Mouse (Mus musculus) spleen, postnatal 14 days (tissue): Measurements from ENCODE around the gene Arhgef11.
"Not testable (repeated sequence)": the region's sequence is repeated elsewhere in the genome, so short reads cannot be mapped to it uniquely, and the experiment has no call there.

Experiments
- DNase-seq, 2 experiments: peaks; one replicate each; pipeline ENCODE4 v3.0.0; 2021 to 2022; ENCODE audit warnings: low spot score in 2 of 2

The Arhgef11 gene

DNA sequence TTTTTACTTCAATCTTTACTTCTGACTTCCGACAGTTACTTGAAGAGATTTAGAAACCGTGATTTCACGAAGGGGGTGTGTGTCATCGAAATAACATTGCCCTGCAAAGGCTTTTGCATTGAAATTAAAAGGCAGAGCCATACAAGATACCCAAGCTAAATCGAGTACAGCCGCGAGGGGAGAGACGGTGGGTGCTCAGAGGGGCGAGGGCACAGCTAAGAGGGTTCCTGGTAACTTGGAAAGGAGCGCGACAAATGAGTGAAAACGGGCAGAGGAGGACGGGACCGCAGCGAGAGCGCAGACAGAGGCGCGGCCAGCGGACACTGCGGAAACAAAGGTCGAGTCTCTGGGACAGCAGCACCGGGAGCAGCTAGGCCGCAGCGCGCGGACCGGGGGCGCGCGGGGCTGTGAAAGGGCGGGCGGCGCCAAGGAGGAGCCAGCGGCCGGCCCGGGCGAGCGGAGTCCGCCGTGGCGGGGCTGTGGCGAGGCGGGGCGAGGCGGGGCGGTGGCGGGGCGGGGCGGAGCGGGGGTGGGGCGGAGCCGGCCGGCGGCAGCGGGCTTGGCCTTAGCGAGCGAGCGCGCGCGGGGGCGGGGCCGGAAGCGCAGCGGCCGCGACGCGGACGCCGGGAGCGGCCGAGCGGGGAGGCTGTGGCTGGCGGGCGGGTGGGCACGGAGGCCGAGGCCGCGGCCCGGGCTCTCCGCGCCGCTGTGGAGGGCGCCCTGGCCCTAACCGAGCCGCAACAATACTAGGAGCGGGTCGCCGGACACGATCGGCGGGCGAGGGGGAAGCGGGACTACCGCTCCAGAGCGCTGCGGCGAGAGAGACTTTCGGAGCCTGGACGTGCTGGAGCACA lies at the start of gene Arhgef11:
TSS of gene Arhgef11 (plus strand) at position 603 of the 854 bp plus-strand sequence.
- peak; percentile 33 to 53 for DNase-seq

GRCm38 (mm10) chr3:87568681-87569080 lies 48.7 kb upstream of the Arhgef11 start:
- DNase-seq, result no peak

- DNase-seq, result no peak
Observed at GRCm38 (mm10) chr3:87575766-87576165, 41.6 kb upstream of the Arhgef11 start.

DNA sequence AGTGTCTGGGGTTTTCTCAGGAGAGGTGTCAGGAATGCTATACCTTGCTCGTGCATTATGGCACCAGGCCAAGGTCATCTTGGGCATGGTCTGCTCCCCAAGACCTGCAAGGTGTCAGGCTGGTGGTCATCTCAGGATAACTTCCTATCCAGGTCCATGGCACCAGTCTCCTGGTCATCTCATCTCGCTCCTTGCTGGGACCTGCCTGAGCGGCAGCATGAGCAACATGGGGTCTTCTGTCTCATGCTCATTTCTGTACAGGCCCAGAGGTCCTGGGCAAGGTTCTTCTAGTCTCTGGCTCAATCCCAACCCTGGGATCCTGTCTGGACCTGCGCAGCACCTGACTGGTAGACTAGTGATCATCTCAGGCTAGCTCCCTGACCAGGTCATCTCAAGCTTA lies 35.1 kb upstream of the Arhgef11 start:
- DNase-seq, result no peak

- no peak for DNase-seq
Observed at GRCm38 (mm10) chr3:87593793-87594192, 23.6 kb upstream of the Arhgef11 start.

DNA sequence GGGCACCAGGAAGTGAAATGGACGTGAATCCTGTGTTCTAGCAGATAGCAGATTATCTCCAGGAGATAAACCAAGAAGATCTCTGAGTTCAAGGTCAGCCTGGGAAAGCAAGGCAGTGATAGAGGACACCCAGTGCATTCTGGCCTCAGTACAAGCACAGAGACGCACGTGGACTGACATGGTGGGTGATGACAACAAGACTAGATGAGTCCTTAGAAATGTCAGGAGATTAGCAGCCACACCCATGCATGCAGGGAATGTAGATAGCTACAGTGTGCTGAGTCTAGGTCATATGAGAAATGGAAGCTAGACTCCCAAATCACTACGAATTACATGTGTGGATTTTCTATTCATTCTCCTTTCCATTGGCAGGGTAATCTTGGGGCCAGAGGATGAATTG lies 22.0 kb upstream of the Arhgef11 start:
- DNase-seq, result not testable (repeated sequence)

DNA sequence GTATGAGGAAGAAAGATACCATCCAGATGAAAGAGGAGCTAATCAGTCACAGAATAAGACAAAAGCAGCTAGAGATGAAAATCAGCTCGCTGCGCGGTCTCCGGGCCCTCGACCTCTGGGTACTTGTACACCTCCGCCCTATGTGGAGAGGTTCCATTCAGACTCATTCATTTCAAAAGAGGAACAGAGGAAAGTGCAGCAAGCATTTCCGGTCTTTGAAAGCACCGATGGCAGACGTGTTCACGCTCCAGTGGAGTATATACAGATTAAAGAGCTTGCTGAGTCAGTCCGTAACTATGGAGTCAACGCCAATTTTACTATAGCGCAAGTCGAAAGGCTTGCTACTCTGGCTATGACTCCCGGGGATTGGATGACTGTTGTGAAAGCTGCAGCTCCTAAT lies 16.3 kb upstream of the Arhgef11 start:
- DNase-seq, result not testable (repeated sequence)

GRCm38 (mm10) chr3:87616354-87616753 lies 1.0 kb upstream of the Arhgef11 start:
- DNase-seq, result no peak

DNA sequence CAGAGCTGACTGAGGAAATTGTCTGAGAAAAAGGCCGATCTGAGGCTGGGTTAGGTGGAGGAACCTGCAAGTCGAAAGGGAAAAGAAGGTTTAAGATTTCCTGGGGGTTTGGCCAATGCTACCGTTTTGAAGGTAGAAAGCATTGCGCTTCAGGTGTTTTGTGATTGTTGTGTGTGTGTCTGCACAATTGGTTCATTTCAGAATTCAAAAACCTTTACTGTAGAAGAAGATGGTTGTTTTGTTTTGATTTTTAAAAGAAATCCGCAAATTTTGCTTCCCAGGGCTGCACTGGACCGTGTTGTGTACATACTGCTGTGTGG lies 412 bp downstream of the Arhgef11 start:
- DNase-seq, result no peak

- DNase-seq, result no peak
Observed at GRCm38 (mm10) chr3:87618240-87618639, 881 bp downstream of the Arhgef11 start.

DNA sequence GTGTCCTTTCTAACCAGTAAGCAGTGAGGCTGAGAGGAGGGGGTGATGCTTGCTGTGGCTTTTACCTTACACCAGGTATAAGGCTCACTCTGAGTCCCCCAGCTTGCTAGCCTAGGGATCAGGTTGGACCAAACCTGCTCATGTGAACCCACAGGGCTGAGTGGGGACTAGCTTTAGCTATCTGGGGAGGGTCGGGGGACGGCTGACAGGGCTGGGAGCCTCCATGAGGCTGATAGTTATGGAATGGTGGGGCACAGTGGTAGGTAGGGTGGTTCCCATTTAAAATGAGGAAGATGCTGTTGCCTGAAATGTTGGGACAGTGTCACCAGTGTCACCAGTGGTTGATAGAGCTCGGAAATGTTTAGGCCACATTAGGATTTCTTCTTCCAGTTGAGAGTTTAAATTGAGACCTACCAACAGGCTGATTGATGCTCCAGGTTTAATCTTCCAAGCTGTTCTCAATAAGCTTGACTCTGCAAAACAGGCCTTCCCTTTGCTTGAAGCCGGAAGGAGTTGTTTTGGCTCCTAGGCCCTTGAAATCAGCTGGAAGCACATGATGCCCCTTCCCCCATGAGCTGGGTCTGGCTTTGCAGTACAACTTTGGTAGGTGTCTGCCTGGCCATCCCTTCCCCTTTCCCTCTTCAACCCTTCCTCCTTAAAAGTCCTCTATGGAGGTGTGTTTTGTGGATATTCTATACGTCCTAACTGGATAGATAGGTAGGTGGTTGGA lies 1.8 kb downstream of the Arhgef11 start:
- no peak for DNase-seq

DNA sequence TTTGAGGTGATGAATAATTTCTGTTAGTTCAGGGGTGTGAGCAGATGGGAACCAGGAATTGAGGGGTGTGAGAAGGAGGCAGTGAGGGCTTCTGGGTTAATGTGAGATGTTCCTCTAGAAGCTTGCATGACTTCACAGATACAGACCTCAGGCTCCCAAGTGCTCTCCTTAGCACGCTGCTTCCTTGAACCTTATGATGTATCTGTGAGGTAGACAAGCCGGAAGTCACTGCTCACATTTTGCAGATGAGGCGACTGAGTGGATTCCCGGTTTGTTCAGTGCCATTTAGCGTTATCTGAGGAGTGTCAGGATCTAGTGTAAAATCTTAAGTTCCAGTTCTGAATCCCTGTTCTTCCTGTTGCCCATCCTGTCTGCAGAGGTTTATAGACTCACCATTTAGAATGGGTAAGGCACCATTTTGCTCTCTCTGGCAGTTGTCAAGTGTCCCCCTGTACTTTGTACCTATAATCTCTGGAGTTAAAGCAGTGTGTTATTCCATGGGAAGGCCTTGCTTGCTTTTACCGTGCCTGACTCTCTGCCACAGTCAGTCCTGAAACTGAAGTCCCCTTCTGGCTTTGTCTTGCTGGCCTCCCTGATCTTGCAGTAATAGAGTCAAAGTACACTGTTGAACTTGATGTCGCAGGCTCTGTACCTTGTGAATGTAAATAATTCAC lies 3.0 kb downstream of the Arhgef11 start:
- no peak for DNase-seq

DNA sequence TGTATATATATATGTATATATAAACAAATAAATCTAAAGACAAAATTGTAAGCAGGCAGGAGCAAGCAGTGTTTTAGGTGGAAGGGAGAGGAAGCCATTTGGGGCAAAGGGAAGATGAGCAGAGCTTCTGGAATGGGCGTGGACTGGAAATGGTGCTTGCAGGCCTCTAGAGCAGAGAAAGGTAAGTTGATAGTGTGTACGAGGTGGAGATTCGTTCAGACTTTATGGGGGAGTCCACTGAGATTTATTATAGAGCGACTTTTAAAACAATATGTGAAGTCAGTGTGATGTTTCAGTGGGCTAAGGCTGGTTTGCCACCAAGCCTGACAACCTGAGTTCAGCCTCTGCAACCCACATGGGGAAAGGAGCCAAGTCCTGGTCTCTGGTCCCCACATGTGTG lies 7.5 kb downstream of the Arhgef11 start:
- DNase-seq, result no peak

- DNase-seq, result no peak
Observed at GRCm38 (mm10) chr3:87630899-87631298, 13.5 kb downstream of the Arhgef11 start.

DNA sequence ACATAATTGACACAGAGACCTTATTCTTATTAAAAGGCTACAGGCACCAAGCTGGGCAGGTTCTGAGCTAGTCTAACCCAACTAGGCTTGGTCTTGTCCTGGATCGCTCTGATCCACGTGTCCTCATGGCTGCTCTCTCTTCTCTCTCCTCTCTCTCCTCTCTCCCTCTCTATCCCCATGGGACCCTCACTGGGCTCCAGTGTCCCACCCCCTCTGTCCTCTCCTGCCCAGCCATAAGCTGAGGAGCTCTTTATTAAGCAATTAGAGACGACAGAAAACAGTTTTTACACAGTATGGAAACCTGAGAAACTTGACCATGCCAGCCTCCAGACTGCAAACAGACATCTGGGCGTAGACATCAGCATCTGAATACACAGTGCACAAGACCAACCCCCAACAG lies 14.0 kb downstream of the Arhgef11 start:
- DNase-seq, result no peak

GRCm38 (mm10) chr3:87635514-87635913 lies 18.2 kb downstream of the Arhgef11 start:
- no peak for DNase-seq

GRCm38 (mm10) chr3:87643453-87643852 lies 26.1 kb downstream of the Arhgef11 start:
- no peak for DNase-seq

DNA sequence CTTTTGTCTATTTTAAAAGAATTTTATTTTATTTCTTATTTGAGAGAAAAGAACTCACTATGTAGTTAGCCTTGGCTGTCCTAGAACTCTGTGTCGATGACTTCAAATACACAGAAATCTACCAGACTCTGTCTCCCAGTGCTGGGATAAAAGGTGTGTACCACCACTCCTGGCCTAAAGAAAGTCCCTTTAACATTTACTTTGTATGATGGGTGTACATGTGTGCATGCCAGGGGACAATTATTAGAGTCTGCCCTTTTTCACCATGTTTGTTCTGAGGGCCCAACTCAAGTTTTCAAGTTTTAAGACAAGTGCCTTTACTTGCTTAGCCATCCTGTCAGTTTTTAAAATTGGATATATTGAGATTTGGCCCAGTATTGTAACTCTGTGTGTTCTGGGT lies 28.8 kb downstream of the Arhgef11 start:
- DNase-seq, result no peak

- DNase-seq, result no peak
Observed at GRCm38 (mm10) chr3:87649063-87649462, 31.7 kb downstream of the Arhgef11 start.

DNA sequence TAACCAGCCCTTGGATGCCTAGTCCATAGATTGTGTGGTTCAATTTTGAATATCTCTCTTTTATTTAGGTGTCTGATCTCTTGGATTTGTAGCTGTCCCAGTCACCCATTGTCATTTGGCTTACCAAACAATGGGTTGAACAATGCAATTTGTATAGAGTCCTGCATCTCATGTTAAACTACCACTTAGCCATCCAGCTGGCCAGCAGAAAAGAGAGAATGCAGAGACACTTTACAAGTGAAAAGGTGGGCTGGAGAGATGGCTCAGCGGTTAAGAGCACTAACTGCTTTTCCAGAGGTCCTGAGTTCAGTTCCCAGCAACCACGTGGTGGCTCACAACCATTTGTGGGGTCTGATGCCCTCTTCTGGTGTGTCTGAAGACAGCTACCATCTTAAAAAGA lies 41.0 kb downstream of the Arhgef11 start:
- no peak for DNase-seq

DNA sequence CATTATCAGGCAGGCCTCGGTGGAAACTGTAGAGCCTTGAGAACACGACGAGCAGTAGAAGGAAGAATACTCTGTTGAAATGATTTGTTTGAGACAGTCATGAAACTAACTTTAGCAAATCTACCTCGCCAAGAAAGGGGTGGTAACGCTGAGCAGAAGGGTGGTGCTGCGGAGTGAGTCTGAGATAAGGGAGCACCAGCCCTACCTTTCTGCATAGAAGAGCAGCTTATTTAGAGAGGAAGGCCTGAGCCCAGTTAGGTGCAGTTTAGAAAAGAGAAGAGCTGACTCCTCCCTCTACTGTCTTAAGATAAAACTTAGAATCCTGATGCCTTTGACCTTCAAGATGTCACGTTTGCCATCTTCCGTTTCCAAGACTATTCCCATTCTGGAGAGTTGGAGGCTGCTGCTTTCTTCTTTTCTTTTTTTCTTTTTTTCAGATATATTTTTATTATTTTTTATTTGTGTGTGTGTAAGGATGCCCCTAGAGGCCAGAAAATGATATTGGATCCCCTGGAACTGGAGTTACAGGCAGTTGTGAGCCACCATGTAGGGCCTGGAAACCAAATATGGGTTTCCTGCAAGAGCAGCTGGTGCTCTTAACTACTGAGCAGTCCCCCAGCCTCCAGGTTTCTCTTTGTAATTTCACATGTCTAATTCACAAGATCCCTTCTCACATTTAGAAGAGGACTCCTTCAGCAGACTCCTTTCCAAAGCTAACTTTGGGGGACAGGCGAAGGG lies 42.5 kb downstream of the Arhgef11 start:
- DNase-seq, result no peak

- DNase-seq, result no peak
Observed at GRCm38 (mm10) chr3:87660479-87660878, 43.1 kb downstream of the Arhgef11 start.
